Mouse (Mus musculus) C2C12 (cell line): Measurements from ENCODE around the gene Mafg. TPM values are rescaled to one million over a fixed set of nuclear protein-coding genes. Genes with fewer than 3 reads are reported as not detected.
A peak's percentile ranks its signal among the peaks of the same experiment; 100 is the strongest.

ENCODE experiments used
- H3K27me3 ChIP-seq: one replicate; pipeline ENCODE4 v1.6.1; 2011; ENCODE audit not compliant: control insufficient read depth, insufficient read depth, insufficient read length
- H3K36me3 ChIP-seq: one replicate; pipeline ENCODE4 v1.6.1; 2011; ENCODE audit not compliant: control insufficient read depth, insufficient read depth
- H3K4me3 ChIP-seq: one replicate; pipeline ENCODE4 v1.5.1; 2011; ENCODE audit warnings: mild to moderate bottlenecking, control low read depth; ENCODE audit not compliant: poor library complexity, insufficient read depth, severe bottlenecking
- H3K79me2 ChIP-seq: one replicate; pipeline ENCODE4 v1.6.1; 2011; ENCODE audit not compliant: control insufficient read depth, insufficient read depth
- H3K79me3 ChIP-seq: one replicate; pipeline ENCODE4 v1.6.1; 2011; ENCODE audit warnings: low read depth, control low read depth
- H3ac ChIP-seq: one replicate; pipeline ENCODE3; 2011; ENCODE audit warnings: low read depth; ENCODE audit not compliant: control insufficient read depth, insufficient read length
- CEBPB ChIP-seq: IDR thresholded peaks from one replicate; pipeline ENCODE4 v1.6.1; 2011; ENCODE audit warnings: low read depth, mild to moderate bottlenecking, control low read depth, moderate library complexity
- CTCF ChIP-seq: IDR thresholded peaks from one replicate; pipeline ENCODE4 v1.5.1; 2011; ENCODE audit not compliant: control insufficient read depth, insufficient read depth, insufficient read length
- FOSL1 ChIP-seq: IDR thresholded peaks from one replicate; pipeline ENCODE4 v1.8.0; 2011; ENCODE audit warnings: mild to moderate bottlenecking, low read length; ENCODE audit not compliant: poor library complexity, insufficient read depth, severe bottlenecking
- MAX ChIP-seq: IDR thresholded peaks from one replicate; pipeline ENCODE4 v1.6.1; 2011; ENCODE audit warnings: mild to moderate bottlenecking, control low read depth
- MYOD1 ChIP-seq: IDR thresholded peaks from one replicate; pipeline ENCODE4 v1.6.1; 2011; ENCODE audit warnings: low read depth; ENCODE audit not compliant: control insufficient read depth, insufficient read length
- MYOG ChIP-seq: IDR thresholded peaks from one replicate; pipeline ENCODE4 v1.6.1; 2011; ENCODE audit not compliant: control insufficient read depth, insufficient read length; ENCODE audit errors: extremely low read depth
- USF1 ChIP-seq: IDR thresholded peaks from one replicate; pipeline ENCODE4 v1.6.1; 2011; ENCODE audit warnings: low read depth, mild to moderate bottlenecking, control low read depth, moderate library complexity
- polyA plus RNA-seq: library from polyadenylated mRNA; unstranded; fragments of >200 nt; fragmentation: generic; extraction: Trizol; gene quantifications from one replicate; pipeline ENCODE4 v1.2.1, GENCODE M21; 2012; ENCODE audit warnings: missing spikeins

Mafg gene
- polyA plus RNA-seq, 1 experiment = 33.3 TPM

DNA sequence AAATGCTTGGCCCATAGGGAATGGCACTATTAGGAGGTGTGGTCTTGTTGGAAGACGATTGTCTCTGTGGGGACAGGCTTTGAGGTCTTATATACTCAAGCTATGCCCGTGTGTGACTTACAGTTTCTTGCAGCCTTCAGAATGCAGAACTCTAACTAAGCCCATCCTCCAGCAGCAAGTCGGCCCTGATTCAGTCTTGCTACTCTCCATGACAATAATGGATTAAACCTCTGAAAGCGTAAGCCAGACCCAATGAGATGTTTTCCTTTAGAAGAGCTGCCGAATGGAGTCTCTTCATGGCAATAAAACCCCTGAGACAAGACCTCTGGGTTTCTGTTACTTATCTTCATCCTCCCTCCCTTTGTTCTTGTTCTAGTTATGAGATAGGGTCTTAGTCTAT is 1.4 kb upstream of the Mafg start:
- TF ChIP-seq USF1 = no peak
- TF ChIP-seq CTCF = no peak
- TF ChIP-seq MAX = no peak
- no peak for TF ChIP-seq MYOG
- no peak for TF ChIP-seq MYOD1
- TF ChIP-seq FOSL1 = no peak
- no peak for TF ChIP-seq CEBPB
- Histone ChIP-seq H3K36me3 (no peaks in the 10 kb centered on the region), H3K79me2 (peaks cover 60% of the 10 kb centered on the region), H3K27me3 (no peaks in the 10 kb centered on the region), H3K79me3 (peaks cover 38% of the 10 kb centered on the region), H3K4me3 (no peak overlapping the region), H3ac (no peak overlapping the region)

DNA sequence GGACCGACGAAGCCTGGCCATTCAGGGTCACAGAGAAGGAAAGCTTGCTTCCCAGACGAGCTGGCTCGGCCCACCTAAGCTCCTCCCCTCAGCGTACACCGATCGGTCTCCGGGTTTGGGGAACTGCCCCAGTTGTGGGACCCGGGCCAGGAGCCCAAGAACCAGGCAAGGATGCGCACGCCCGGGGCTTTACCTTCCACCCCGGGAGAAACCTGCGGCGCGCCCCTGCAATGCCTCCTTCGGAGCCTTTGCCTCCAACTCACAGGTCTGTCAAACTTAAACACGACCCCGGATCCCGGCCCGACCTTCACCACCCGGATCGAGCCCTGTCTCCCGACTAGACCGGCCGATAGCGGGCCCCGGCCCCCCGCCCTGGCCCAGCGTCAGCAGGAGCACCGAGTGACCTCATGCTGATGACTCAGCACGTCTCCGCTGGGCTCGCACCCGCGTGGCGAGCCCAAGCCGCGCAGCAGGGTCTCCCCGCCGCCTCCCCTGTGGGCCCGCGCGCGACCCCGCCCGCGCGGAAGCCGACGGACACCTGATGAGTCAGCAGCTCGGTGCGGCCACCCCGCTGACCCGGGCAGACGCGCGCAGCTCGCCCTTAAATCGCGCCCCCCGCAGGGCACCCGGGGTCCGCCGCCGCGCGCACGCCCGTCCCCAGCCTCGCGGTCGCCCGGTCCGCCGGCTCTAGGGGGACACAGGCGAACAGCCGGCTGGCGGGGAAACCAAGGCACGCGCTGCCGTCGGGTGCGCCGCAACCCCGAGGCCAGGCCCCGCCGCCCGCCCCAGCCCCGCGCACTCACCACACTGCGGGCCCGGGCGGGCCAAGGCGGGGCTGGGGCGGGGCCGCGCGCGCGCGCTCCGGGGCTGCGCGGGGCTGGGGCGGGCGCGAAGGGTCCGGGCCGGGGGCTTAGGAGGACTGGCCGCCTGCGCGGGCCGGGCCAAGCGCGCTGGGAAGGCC is 561 bp downstream of the Mafg start:
- peak overlapping the region; percentile 82 for H3K4me3 ChIP-seq
- TF ChIP-seq MYOG (no peak), CEBPB (no peak), MYOD1 (no peak), FOSL1 (no peak), USF1 (no peak), MAX (peak; percentile 63), CTCF (peak; percentile 30)

DNA sequence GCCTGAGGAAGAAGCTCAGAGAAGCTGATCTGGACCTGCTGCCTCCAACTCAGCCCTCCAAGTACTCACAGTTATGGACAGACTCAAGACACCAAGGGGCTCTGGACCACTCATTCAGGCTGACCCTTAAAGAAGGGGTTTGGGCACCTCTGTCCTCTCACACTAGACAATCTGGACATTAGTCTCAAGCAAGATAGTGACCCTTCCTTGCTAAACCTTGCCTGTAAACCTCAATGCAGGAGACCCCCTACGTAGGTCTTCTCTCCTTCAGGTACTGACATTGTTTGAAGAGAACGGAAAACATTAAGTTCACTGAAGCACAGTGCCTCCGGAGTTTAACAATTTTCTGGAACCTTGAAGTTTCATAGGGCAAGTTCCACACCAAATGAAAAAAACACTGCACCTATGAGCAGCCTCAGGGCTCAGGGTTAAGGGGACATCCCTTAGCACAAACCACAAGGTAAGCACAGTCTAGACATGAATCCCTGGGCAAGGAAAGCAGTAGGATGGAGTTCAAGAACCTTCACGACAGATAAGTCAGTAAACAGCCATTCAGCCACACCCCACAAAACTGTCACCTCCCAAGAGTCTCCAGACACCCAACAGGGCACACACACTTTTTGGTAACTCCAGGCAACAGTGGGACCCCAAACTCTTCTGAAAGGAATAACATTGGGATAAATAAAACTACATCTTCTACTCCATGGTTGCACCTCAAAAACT is 1.5 kb downstream of the Mafg start:
- H3ac ChIP-seq = peak overlapping the region; percentile 79
- no peaks in the 10 kb centered on the region for H3K27me3 ChIP-seq
- H3K36me3 ChIP-seq = peaks cover 26% of the 10 kb centered on the region
- peaks cover 66% of the 10 kb centered on the region for H3K79me3 ChIP-seq
- peaks cover 89% of the 10 kb centered on the region for H3K79me2 ChIP-seq
- TF ChIP-seq USF1 = no peak
- TF ChIP-seq CEBPB = no peak
- no peak for TF ChIP-seq CTCF
- TF ChIP-seq MYOD1 = no peak
- no peak for TF ChIP-seq MAX
- no peak for TF ChIP-seq MYOG
- no peak for TF ChIP-seq FOSL1
- H3K4me3 ChIP-seq = peak overlapping the region; percentile 82

More for the DNA sequence above, 561 bp downstream of the Mafg start:
- Histone ChIP-seq H3K79me3 (peaks cover 57% of the 10 kb centered on the region), H3ac (peak overlapping the region; percentile 79), H3K27me3 (no peaks in the 10 kb centered on the region), H3K79me2 (peaks cover 80% of the 10 kb centered on the region), H3K36me3 (peaks cover 17% of the 10 kb centered on the region)

DNA sequence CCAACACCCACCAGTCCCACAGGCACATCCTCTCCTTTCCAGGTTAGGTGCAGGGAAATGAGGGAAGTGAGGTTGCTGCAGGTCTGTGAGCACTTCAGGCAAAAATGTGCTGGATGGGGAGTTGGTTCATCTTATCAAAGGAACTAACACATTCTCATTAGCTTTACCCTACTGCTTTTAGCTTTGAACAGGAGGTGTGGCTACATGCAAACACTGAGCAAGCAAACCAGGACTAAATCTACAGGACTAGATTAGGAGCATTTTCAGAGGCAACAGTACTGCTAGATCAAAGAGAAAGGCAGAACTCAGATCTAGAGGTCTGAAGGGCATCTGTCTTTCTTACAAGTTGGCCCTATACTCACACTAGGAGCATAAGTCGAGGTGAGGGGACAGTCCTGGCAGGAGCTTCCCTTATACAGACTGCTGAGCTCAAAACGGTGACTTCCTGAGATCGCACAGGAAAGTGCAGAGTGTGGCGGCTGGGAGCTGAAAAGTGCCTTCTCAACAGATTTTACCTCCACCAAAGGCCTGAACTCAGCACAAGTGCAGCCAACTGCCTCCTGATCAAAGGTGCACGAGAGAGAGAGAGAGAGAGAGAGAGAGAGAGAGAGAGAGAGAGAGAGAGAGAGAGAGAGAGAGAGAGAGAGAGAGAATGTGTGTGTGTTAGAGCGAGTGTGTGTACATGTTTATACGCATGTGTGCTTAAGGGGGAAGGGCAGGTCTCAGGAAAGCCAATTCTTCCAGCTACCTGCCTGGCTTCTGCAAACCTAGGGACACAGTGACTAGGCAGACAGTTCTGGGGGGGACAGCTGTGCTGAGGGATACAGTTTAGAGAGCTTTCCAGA is 2.3 kb downstream of the Mafg start:
- H3K79me2 ChIP-seq = peaks cover 95% of the 10 kb centered on the region
- peaks cover 73% of the 10 kb centered on the region for H3K79me3 ChIP-seq
- TF ChIP-seq FOSL1 = no peak
- no peak for TF ChIP-seq MYOD1
- TF ChIP-seq CTCF = no peak
- H3K36me3 ChIP-seq = peaks cover 34% of the 10 kb centered on the region
- no peaks in the 10 kb centered on the region for H3K27me3 ChIP-seq
- H3ac ChIP-seq = peak overlapping the region; percentile 44
- H3K4me3 ChIP-seq = peak overlapping the region; percentile 15

DNA sequence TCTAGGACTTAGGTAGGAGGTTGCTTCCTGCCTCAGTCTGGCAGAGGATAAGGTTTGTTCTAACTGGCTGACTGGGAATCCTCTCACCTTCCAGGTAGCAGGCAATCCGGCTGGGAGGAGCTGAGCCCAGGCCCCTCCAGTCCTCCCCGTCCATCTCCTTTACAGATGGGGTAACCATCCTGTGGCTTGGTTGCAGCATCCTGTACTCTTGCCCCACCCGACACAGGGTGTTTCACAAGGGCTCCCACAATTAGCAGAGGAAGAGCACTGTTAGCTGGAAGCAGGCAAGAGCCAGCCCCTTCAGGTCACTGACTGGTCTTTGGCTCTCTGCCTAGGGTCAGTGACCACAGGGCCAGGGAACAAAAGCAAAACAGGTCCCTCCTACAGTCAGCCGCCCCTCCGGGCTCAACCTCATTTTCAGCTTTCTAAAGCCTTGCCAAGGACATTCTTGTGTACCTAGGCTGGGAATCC is 3.0 kb downstream of the Mafg start:
- H3K79me3 ChIP-seq = peaks cover 77% of the 10 kb centered on the region
- peaks cover 95% of the 10 kb centered on the region for H3K79me2 ChIP-seq
- TF ChIP-seq MYOD1 (no peak), CTCF (no peak), CEBPB (peak; percentile 56)
- peaks cover 35% of the 10 kb centered on the region for H3K36me3 ChIP-seq
- no peaks in the 10 kb centered on the region for H3K27me3 ChIP-seq
- peak overlapping the region; percentile 21 for H3K4me3 ChIP-seq
- H3ac ChIP-seq = peak overlapping the region; percentile 44
